Mouse (Mus musculus) MEL (cell line): ENCODE results near the gene Itgae. TPM values are rescaled to one million over a fixed set of nuclear protein-coding genes. Genes with fewer than 3 reads are reported as not detected.

ENCODE experiments used
- DNase-seq: peaks from one replicate; pipeline ENCODE4 v3.0.0; 2011; ENCODE audit warnings: low read depth, low spot score
- H3K27ac ChIP-seq: 2 replicates; pipeline ENCODE4 v1.5.1; 2012; ENCODE audit warnings: low read depth, mild to moderate bottlenecking, control low read depth, low read length, moderate library complexity; ENCODE audit not compliant: control insufficient read depth
- H3K27me3 ChIP-seq, 2 experiments: fragments of 150-350 bp in 1 of 2; sonication (generic) in 1 of 2; 2 replicates each; pipeline ENCODE4 v1.6.1; 2012; ENCODE audit warnings: low read length in 2 of 2, mild to moderate bottlenecking in 2 of 2, improper control_type of control experiment in 1 of 2, moderate library complexity in 1 of 2; ENCODE audit not compliant: insufficient read depth in 2 of 2, control insufficient read depth in 1 of 2
- H3K36me3 ChIP-seq, 2 experiments: 2 replicates each; pipeline ENCODE4 v1.6.1; 2012 to 2014; ENCODE audit warnings: low read length in 2 of 2, improper control_type of control experiment in 1 of 2, inconsistent platforms in 1 of 2, mild to moderate bottlenecking in 1 of 2; ENCODE audit not compliant: insufficient read depth in 2 of 2, control insufficient read depth in 1 of 2
- H3K4me1 ChIP-seq, 2 experiments: fragments of 150-350 bp in 1 of 2; sonication (generic) in 1 of 2; 2 replicates each; pipeline ENCODE4 v1.6.1; 2012; ENCODE audit warnings: low read length in 2 of 2, improper control_type of control experiment in 1 of 2, mild to moderate bottlenecking in 1 of 2; ENCODE audit not compliant: insufficient read depth in 2 of 2, control insufficient read depth in 1 of 2
- H3K4me3 ChIP-seq, 2 experiments: fragments of 150-350 bp in 1 of 2; sonication (generic) in 1 of 2; 2 replicates each; pipeline ENCODE4 v1.5.1; 2012; ENCODE audit warnings: low read depth in 2 of 2, low read length in 2 of 2, mild to moderate bottlenecking in 2 of 2, moderate library complexity in 2 of 2, control low read depth in 1 of 2, improper control_type of control experiment in 1 of 2; ENCODE audit not compliant: control insufficient read depth in 1 of 2, insufficient read depth in 1 of 2
- H3K79me2 ChIP-seq: 2 replicates; pipeline ENCODE4 v1.6.1; 2012; ENCODE audit warnings: mild to moderate bottlenecking, low read length, moderate library complexity; ENCODE audit not compliant: control insufficient read depth, poor library complexity, insufficient read depth
- H3K9ac ChIP-seq: 2 replicates; pipeline ENCODE4 v1.6.1; 2012; ENCODE audit warnings: low read depth, mild to moderate bottlenecking, control low read depth, low read length, moderate library complexity; ENCODE audit not compliant: control insufficient read depth, poor library complexity, severe bottlenecking
- H3K9me3 ChIP-seq: fragments of 150-350 bp; sonication (generic); replicated peaks from 2 replicates; pipeline ENCODE4 v1.6.1; 2012; ENCODE audit warnings: mild to moderate bottlenecking, low read length, improper control_type of control experiment, moderate library complexity; ENCODE audit not compliant: insufficient read depth
- CHD1 ChIP-seq: IDR thresholded peaks from 2 replicates; pipeline ENCODE4 v1.6.1; 2012; ENCODE audit warnings: low read depth, mild to moderate bottlenecking, inconsistent platforms, low read length, improper control_type of control experiment
- CTCF ChIP-seq, 3 experiments: IDR thresholded peaks in 2 of 3; conservative IDR thresholded peaks in 1 of 3; 2 replicates each; pipeline ENCODE4 v1.5.1; 2011 to 2012; ENCODE audit warnings: low read length in 3 of 3, low read depth in 2 of 3, mild to moderate bottlenecking in 2 of 3, improper control_type of control experiment in 1 of 3, inconsistent platforms in 1 of 3, mixed read lengths in 1 of 3, moderate library complexity in 1 of 3; ENCODE audit not compliant: control insufficient read depth in 1 of 3, insufficient read depth in 1 of 3, poor library complexity in 1 of 3, severe bottlenecking in 1 of 3
- E2F4 ChIP-seq: IDR thresholded peaks from 2 replicates; pipeline ENCODE4 v1.6.1; 2011; ENCODE audit warnings: low read depth, low read length, improper control_type of control experiment, borderline replicate concordance
- EP300 ChIP-seq, 2 experiments: IDR thresholded peaks; 2 replicates each; pipeline ENCODE4 v1.6.1; 2011; ENCODE audit warnings: improper control_type of control experiment in 2 of 2, low read length in 2 of 2, low read depth in 1 of 2, mild to moderate bottlenecking in 1 of 2
- GABPA ChIP-seq: IDR thresholded peaks from 2 replicates; pipeline ENCODE4 v1.6.1; 2012; ENCODE audit warnings: low read depth, mild to moderate bottlenecking, inconsistent platforms, low read length, improper control_type of control experiment, moderate library complexity
- GATA1 ChIP-seq: IDR thresholded peaks from 2 replicates; pipeline ENCODE4 v1.6.1; 2011; ENCODE audit warnings: low read depth, low read length, improper control_type of control experiment
- KAT2A ChIP-seq: conservative IDR thresholded peaks from 2 replicates; pipeline ENCODE4 v1.6.1; 2012; ENCODE audit warnings: low read depth, low read length, improper control_type of control experiment, inconsistent platforms
- MAZ ChIP-seq: IDR thresholded peaks from 2 replicates; pipeline ENCODE4 v1.6.1; 2012; ENCODE audit warnings: low read depth, mild to moderate bottlenecking, inconsistent platforms, low read length, improper control_type of control experiment
- MXI1 ChIP-seq: IDR thresholded peaks from 2 replicates; pipeline ENCODE4 v1.6.1; 2011; ENCODE audit warnings: mild to moderate bottlenecking, low read depth, low read length, improper control_type of control experiment
- MYB ChIP-seq: IDR thresholded peaks from 2 replicates; pipeline ENCODE4 v1.6.1; 2011; ENCODE audit warnings: mild to moderate bottlenecking, low read depth, low read length, improper control_type of control experiment
- NELFE ChIP-seq: IDR thresholded peaks from 2 replicates; pipeline ENCODE4 v1.6.1; 2011; ENCODE audit warnings: low read depth, low read length, improper control_type of control experiment
- POLR2AphosphoS2 ChIP-seq: IDR thresholded peaks from 2 replicates; pipeline ENCODE4 v1.6.1; 2011; ENCODE audit warnings: low read length, improper control_type of control experiment
- RAD21 ChIP-seq: IDR thresholded peaks from 2 replicates; pipeline ENCODE4 v1.6.1; 2011; ENCODE audit warnings: mild to moderate bottlenecking, low read depth, low read length, improper control_type of control experiment
- SIN3A ChIP-seq: IDR thresholded peaks from 2 replicates; pipeline ENCODE4 v1.6.1; 2012; ENCODE audit warnings: low read length, improper control_type of control experiment, inconsistent platforms
- SMC3 ChIP-seq: IDR thresholded peaks from 2 replicates; pipeline ENCODE4 v1.6.1; 2011; ENCODE audit warnings: low read depth, low read length, improper control_type of control experiment
- TAL1 ChIP-seq: IDR thresholded peaks from 2 replicates; pipeline ENCODE4 v1.6.1; 2012; ENCODE audit warnings: mild to moderate bottlenecking, inconsistent platforms, low read length, moderate library complexity, mixed read lengths
- USF1 ChIP-seq: IDR thresholded peaks from 2 replicates; pipeline ENCODE4 v1.6.1; 2014; ENCODE audit warnings: low read depth, mild to moderate bottlenecking, inconsistent platforms, low read length, improper control_type of control experiment, moderate library complexity
- ZC3H11A ChIP-seq: IDR thresholded peaks from 2 replicates; pipeline ENCODE4 v1.6.1; 2012; ENCODE audit warnings: low read depth, mild to moderate bottlenecking, inconsistent platforms, low read length, improper control_type of control experiment
- ZMIZ1 ChIP-seq: IDR thresholded peaks from 2 replicates; pipeline ENCODE4 v1.6.1; 2012; ENCODE audit warnings: low read depth, mild to moderate bottlenecking, inconsistent platforms, low read length, improper control_type of control experiment, moderate library complexity
- ZNF384 ChIP-seq: IDR thresholded peaks from 2 replicates; pipeline ENCODE4 v1.6.1; 2012; ENCODE audit warnings: low read depth, mild to moderate bottlenecking, inconsistent platforms, low read length, improper control_type of control experiment
- polyA plus RNA-seq, 2 experiments: library from polyadenylated mRNA; stranded (reverse) in 1 of 2; unstranded in 1 of 2; fragments of >175 nt in 1 of 2; fragments of >200 nt in 1 of 2; gene quantifications; 2 replicates each; pipeline versions ENCODE4 v1.2.1 to v1.2.4; 2012; ENCODE audit warnings: low replicate concordance in 2 of 2, low read depth in 1 of 2; ENCODE audit not compliant: insufficient read length in 2 of 2, insufficient read depth in 1 of 2, missing spikeins in 1 of 2
- total RNA-seq: library from RNA; depleted of rRNA; stranded (reverse); fragments of 300-350 nt; gene quantifications from 2 replicates; pipeline ENCODE4 v1.2.3, GENCODE M21; 2012

Gene Itgae
- total and polyA plus RNA-seq, 3 experiments: 0.04 to 0.22 TPM; not detected in 1

DNA sequence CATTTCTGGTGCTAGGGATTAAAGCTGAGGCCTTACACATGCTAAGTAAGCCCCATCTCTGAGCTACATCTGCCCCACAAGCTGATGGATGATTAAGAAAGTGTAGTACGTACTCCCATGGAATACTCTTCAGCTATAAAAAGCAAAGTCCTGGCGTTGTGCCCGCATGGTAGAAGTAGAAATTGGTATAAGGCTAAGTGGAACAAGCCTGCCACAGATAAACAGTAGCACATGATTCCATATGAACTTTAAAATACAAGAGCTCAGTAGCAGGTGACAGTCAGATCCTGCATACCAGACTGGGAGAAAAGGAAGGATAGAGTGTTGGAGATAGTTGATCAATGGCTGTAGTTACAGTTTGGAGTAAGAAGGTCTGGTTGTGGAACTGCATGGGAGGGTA is 29.0 kb upstream of the Itgae start (continued):
- TF ChIP-seq POLR2AphosphoS2 (no peak), MAZ (no peak), EP300 (IDR thresholded peaks at IDR 0.05; ENCODE audit: low read depth in 1 of 2, low read length in 2 of 2) (0 out of 4 replicates have a peak, but pooled peaks of 1 of the 2 experiments have one; percentile 25), SIN3A (peak; percentile 29; the same call in 1 of the 2 replicates)

DNA sequence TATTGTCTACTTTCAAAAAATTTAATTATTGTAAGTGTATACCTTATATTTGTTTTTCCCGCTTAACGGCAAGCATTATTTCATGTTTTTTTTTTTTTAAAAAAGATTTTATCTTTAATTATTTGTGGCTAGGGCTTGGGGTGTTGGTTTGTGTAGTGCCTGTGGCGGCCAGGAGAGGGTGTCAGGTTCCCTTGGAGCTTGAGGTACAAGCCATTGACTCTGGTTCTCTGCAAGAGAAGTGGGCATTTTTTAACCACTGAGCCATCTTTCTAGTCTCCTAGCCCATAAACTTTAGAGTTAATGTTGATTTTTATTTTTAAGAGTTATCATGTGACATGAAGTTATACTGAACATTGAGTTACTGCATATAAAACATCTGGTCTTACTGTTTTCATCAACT is 18.5 kb upstream of the Itgae start:
- H3K9ac ChIP-seq: no peak overlapping the region
- DNase-seq: peak; percentile 74
- no peak overlapping the region for H3K27ac ChIP-seq
- TF ChIP-seq RAD21 (peak; percentile 41), MXI1 (no peak), GATA1 (0 out of 2 replicates have a peak, but pooled peaks have one; percentile 15), ZNF384 (peak; percentile 81; the same call in 1 of the 2 replicates), CTCF (IDR thresholded peaks at IDR 0.05 in 2 of 3, conservative IDR thresholded peaks at IDR 0.05 in 1 of 3; ENCODE audit: control insufficient read depth in 1 of 3, insufficient read depth in 1 of 3, low read depth in 2 of 3, low read length in 3 of 3, poor library complexity in 1 of 3, severe bottlenecking in 1 of 3) (peak; percentile 32 to 75 (median 57)), ZC3H11A (peak; percentile 13; the same call in 1 of the 2 replicates), SMC3 (peak; percentile 67), MYB (no peak)
- no peaks in the 10 kb centered on the region for H3K27me3 ChIP-seq
- H3K9me3 ChIP-seq: no peaks in the 10 kb centered on the region
- peaks cover 0 to 32% of the 10 kb centered on the region in 2 experiments; a peak in 3 of 4 replicates for H3K36me3 ChIP-seq
- H3K4me3 ChIP-seq: no peak overlapping the region
- no peaks in the 10 kb centered on the region for H3K79me2 ChIP-seq
- no peaks in the 10 kb centered on the region; a peak in 1 of 4 replicates for H3K4me1 ChIP-seq

DNA sequence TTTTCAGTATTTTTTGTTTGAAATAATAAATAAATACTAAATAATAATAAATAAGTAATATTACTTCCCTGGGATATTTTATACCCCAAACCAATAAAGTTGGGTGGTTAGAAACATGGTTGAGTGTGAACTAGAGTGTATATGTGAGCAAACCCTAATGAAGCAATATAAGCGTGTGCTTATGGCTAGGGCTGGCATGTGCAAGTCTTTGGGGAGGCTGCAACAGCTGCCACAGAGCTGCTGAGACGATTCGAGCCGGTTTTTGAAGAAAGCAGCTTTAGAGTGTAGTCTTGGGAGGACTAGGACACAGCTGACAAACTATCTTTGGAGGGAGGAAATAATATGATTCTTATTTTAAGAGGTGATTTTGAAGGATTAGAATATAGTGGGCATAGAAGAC is 14.1 kb upstream of the Itgae start:
- H3K4me1 ChIP-seq: no peaks in the 10 kb centered on the region
- H3K9ac ChIP-seq: no peak overlapping the region
- TF ChIP-seq CHD1 (no peak), ZNF384 (no peak), GABPA (no peak), MYB (no peak), E2F4 (no peak), KAT2A (no peak), MXI1 (no peak), USF1 (no peak), NELFE (no peak), TAL1 (no peak), ZMIZ1 (no peak)
- H3K9me3 ChIP-seq: no peaks in the 10 kb centered on the region
- DNase-seq: no peak
- H3K27ac ChIP-seq: no peak overlapping the region
- H3K79me2 ChIP-seq: no peaks in the 10 kb centered on the region
- H3K4me3 ChIP-seq: no peak overlapping the region
- peaks cover 0 to 23% of the 10 kb centered on the region in 2 experiments; a peak in 2 of 4 replicates for H3K36me3 ChIP-seq
- H3K27me3 ChIP-seq: no peaks in the 10 kb centered on the region
